Comparison of ENCODE assay signal across 9 mouse cellular contexts in genomic region chr11:20011210-20011978, GRCm38 (mm10).
DNase-seq lines count a peak whose midpoint lies in the region; ATAC-seq and TF ChIP-seq lines count a peak whose summit lies in the region.
"Had no signal": no experiment of that assay in that cellular context is flagged by ENCODE, and none has a peak within 500 bp of the region (broad histone marks: within the 10 kb centered on the region; RNA-seq: fewer than 3 reads in every experiment).

No protein-coding gene starts in this region.

- H3K4me3 ChIP-seq in cerebellum, adult 2 months (replicated peaks; ENCODE audit: insufficient read depth, low read depth, low read length), result no peak overlapping the region
- H3K4me3 ChIP-seq in left cerebral cortex, adult 2 months, result no peak overlapping the region
- no peak overlapping the region for H3K4me3 ChIP-seq in kidney, embryonic 16.5 days (ENCODE audit: low read length)
- no peak overlapping the region for H3K4me3 ChIP-seq in stomach, embryonic 14.5 days (ENCODE audit: low read depth, low read length)
- H3K4me3 ChIP-seq: embryonic facial prominence, embryonic 15.5 days had no signal

- no peak for TF ChIP-seq POLR2A in cerebellum, adult 2 months (IDR thresholded peaks at IDR 0.05; ENCODE audit: borderline replicate concordance, insufficient read depth, low read length)

- ATAC-seq in kidney, embryonic 16.5 days (ENCODE audit: low FRiP score, low TSS enrichment), result peak; percentile 62
- no peak for ATAC-seq in stomach, embryonic 14.5 days (ENCODE audit: insufficient number of reproducible peaks, insufficient read depth, low FRiP score, low read depth)

- no peaks in the 10 kb centered on the region for H3K27me3 ChIP-seq in cerebellum, adult 2 months (ENCODE audit: control insufficient read depth, insufficient read depth, low read length)
- H3K27me3 ChIP-seq in kidney, embryonic 16.5 days (ENCODE audit: insufficient read depth, low read length), result no peaks in the 10 kb centered on the region
- no peaks in the 10 kb centered on the region for H3K27me3 ChIP-seq in stomach, embryonic 14.5 days (ENCODE audit: control insufficient read depth, insufficient read depth, low read length)
- H3K27me3 ChIP-seq: embryonic facial prominence, embryonic 15.5 days had no signal

- H3K27ac ChIP-seq in cerebellum, adult 2 months (ENCODE audit: insufficient read depth, low read length), result peak overlapping the region; percentile 57
- H3K27ac ChIP-seq in left cerebral cortex, adult 2 months, result peak overlapping the region; percentile 19; the same call in 1 of the 2 replicates
- peak overlapping the region; percentile 48; the same call in 1 of the 2 replicates for H3K27ac ChIP-seq in kidney, embryonic 16.5 days (ENCODE audit: low read length)
- H3K27ac ChIP-seq in stomach, embryonic 14.5 days (ENCODE audit: low read length), result peak overlapping the region; percentile 35; the same call in 1 of the 2 replicates
- H3K27ac ChIP-seq: embryonic facial prominence, embryonic 15.5 days had no signal

- 13% methylated on average over 16 of the region's 16 CpGs for WGBS in cerebellum, adult 2 months
- 15% methylated on average over 16 of the region's 16 CpGs for WGBS in kidney, embryonic 16.5 days
- WGBS in stomach, embryonic 14.5 days, result 21% methylated on average over 16 of the region's 16 CpGs

- H3K9ac ChIP-seq in kidney, embryonic 16.5 days (replicated peaks; ENCODE audit: low read length), result no peak overlapping the region
- H3K9ac ChIP-seq in stomach, embryonic 14.5 days (replicated peaks; ENCODE audit: low read depth, low read length), result no peak overlapping the region
- H3K9ac ChIP-seq: embryonic facial prominence, embryonic 15.5 days had no signal

- H3K4me2 ChIP-seq in kidney, embryonic 16.5 days (replicated peaks; ENCODE audit: low read depth, low read length), result no peak overlapping the region
- H3K4me2 ChIP-seq in stomach, embryonic 14.5 days (replicated peaks; ENCODE audit: low read depth, low read length), result no peak overlapping the region
- H3K4me2 ChIP-seq: embryonic facial prominence, embryonic 15.5 days had no signal

- H3K9me3 ChIP-seq in kidney, embryonic 16.5 days (ENCODE audit: low read length), result no peaks in the 10 kb centered on the region
- no peaks in the 10 kb centered on the region for H3K9me3 ChIP-seq in stomach, embryonic 14.5 days (ENCODE audit: control insufficient read depth, low read depth, low read length)
- H3K9me3 ChIP-seq: embryonic facial prominence, embryonic 15.5 days had no signal

- TF ChIP-seq CTCF in cerebellum, adult 2 months (IDR thresholded peaks at IDR 0.05; ENCODE audit: borderline replicate concordance, insufficient read depth, low read depth, low read length), result no peak
- TF ChIP-seq CTCF in left cerebral cortex, adult 2 months (IDR thresholded peaks at IDR 0.05), result no peak

- peaks cover 13% of the 10 kb centered on the region for H3K4me1 ChIP-seq in cerebellum, adult 2 months (ENCODE audit: control insufficient read depth, insufficient read depth, low read length)
- H3K4me1 ChIP-seq in kidney, embryonic 16.5 days (ENCODE audit: insufficient read depth, low read length), result peaks cover 15% of the 10 kb centered on the region
- peaks cover 4% of the 10 kb centered on the region; the same call in 1 of the 2 replicates for H3K4me1 ChIP-seq in stomach, embryonic 14.5 days (ENCODE audit: control insufficient read depth, insufficient read depth, low read length)
- H3K4me1 ChIP-seq: embryonic facial prominence, embryonic 15.5 days had no signal

- DNase-seq in cerebellum, adult 2 months, result peak; percentile 54 to 62
- no peak for DNase-seq in cerebellum, adult 9-11 months
- no peak for DNase-seq in left cerebral cortex, adult 2 months (ENCODE audit: extremely low spot score in 1 of 2, low spot score in 2 of 2)
- DNase-seq in left cerebral cortex, adult 11 months (ENCODE audit: low spot score), result no peak
- no peak for DNase-seq in testis, postnatal 10 days (ENCODE audit: low spot score)
- DNase-seq in adrenal gland, adult 18-20 months (ENCODE audit: low spot score in 2 of 2), result no peak

- peaks cover 47% of the 10 kb centered on the region for H3K36me3 ChIP-seq in kidney, embryonic 16.5 days (ENCODE audit: insufficient read depth, low read length)
- H3K36me3 ChIP-seq in stomach, embryonic 14.5 days (ENCODE audit: control insufficient read depth, insufficient read depth, low read length), result peaks cover 5% of the 10 kb centered on the region; the same call in 1 of the 2 replicates

- intact Hi-C loops in left cerebral cortex, adult 2 months (cut with DNase I), result no loop called here

Comparison
In these comparisons a context has a peak if more than half of its experiments do, and no peak if none do; other contexts are left out.
1. DNase-seq: peak in cerebellum, adult 2 months (2 of 2); none in cerebellum, adult 9-11 months (single experiment), left cerebral cortex, adult 2 months (0 of 2), left cerebral cortex, adult 11 months (single experiment), testis, postnatal 10 days (single experiment) and adrenal gland, adult 18-20 months (0 of 2).
2. Peak in every context shown above with its lines, with median percentiles within 50 percentile points of each other: H3K27ac ChIP-seq.